Mouse (Mus musculus): Measurements from ENCODE around the gene Numb. TPM values are rescaled to one million over a fixed set of nuclear protein-coding genes. Genes with fewer than 3 reads are reported as not detected.
A peak's percentile ranks its signal among the peaks of the same experiment; 100 is the strongest.
"Not testable (repeated sequence)": the region's sequence is repeated elsewhere in the genome, so short reads cannot be mapped to it uniquely, and the experiment has no call there.

Numb gene
- polyA plus RNA-seq, 1 experiment, result 57.3 TPM

- DNase-seq (ENCODE audit: low read depth), result no peak
Observed at GRCm38 (mm10) chr12:83922724-83923485, 1.2 kb upstream of the Numb start.

GRCm38 (mm10) chr12:83920721-83921441, 853 bp downstream of the Numb start:
- DNase-seq (ENCODE audit: low read depth), result no peak

GRCm38 (mm10) chr12:83916884-83917283, 4.8 kb downstream of the Numb start:
- DNase-seq (ENCODE audit: low read depth), result no peak

- no peak for DNase-seq (ENCODE audit: low read depth)
Observed at GRCm38 (mm10) chr12:83914797-83915196, 6.9 kb downstream of the Numb start.

GRCm38 (mm10) chr12:83914202-83914740, 7.5 kb downstream of the Numb start:
- DNase-seq (ENCODE audit: low read depth), result no peak

GRCm38 (mm10) chr12:83910451-83910850, 11.3 kb downstream of the Numb start:
- no peak for DNase-seq (ENCODE audit: low read depth)

- no peak for DNase-seq (ENCODE audit: low read depth)
Observed at GRCm38 (mm10) chr12:83892926-83893325, 28.8 kb downstream of the Numb start.

- no peak for DNase-seq (ENCODE audit: low read depth)
Observed at GRCm38 (mm10) chr12:83891278-83891677, 30.5 kb downstream of the Numb start.

GRCm38 (mm10) chr12:83889128-83889527, 32.6 kb downstream of the Numb start:
- peak; percentile 61 for DNase-seq (ENCODE audit: low read depth)

GRCm38 (mm10) chr12:83885516-83886285, 36.0 kb downstream of the Numb start:
- DNase-seq (ENCODE audit: low read depth), result no peak

GRCm38 (mm10) chr12:83885065-83885464, 36.7 kb downstream of the Numb start:
- not testable (repeated sequence) for DNase-seq (ENCODE audit: low read depth)

- peak; percentile 57 for DNase-seq (ENCODE audit: low read depth)
Observed at GRCm38 (mm10) chr12:83882503-83882902, 39.2 kb downstream of the Numb start.

GRCm38 (mm10) chr12:83882088-83882487, 39.6 kb downstream of the Numb start:
- DNase-seq (ENCODE audit: low read depth), result no peak

GRCm38 (mm10) chr12:83880913-83881312, 40.8 kb downstream of the Numb start:
- peak; percentile 68 for DNase-seq (ENCODE audit: low read depth)

GRCm38 (mm10) chr12:83875097-83875496, 46.6 kb downstream of the Numb start:
- DNase-seq (ENCODE audit: low read depth), result no peak

GRCm38 (mm10) chr12:83874597-83874996, 47.1 kb downstream of the Numb start:
- peak; percentile 83 for DNase-seq (ENCODE audit: low read depth)

- no peak for DNase-seq (ENCODE audit: low read depth)
Observed at GRCm38 (mm10) chr12:83864501-83864900, 57.2 kb downstream of the Numb start.

GRCm38 (mm10) chr12:83861880-83862279, 59.9 kb downstream of the Numb start:
- peak; percentile 40 for DNase-seq (ENCODE audit: low read depth)

- no peak for DNase-seq (ENCODE audit: low read depth)
Observed at GRCm38 (mm10) chr12:83860688-83861087, 61.0 kb downstream of the Numb start.

- DNase-seq (ENCODE audit: low read depth), result no peak
Observed at GRCm38 (mm10) chr12:83858052-83858451, 63.7 kb downstream of the Numb start.

GRCm38 (mm10) chr12:83855211-83855610, 66.5 kb downstream of the Numb start:
- DNase-seq (ENCODE audit: low read depth), result peak; percentile 90

- peak; percentile 80 for DNase-seq (ENCODE audit: low read depth)
Observed at GRCm38 (mm10) chr12:83854281-83854680, 67.5 kb downstream of the Numb start.
